Mouse (Mus musculus) CH12.LX (cell line): ENCODE results near the gene Cc2d1a. TPM values are rescaled to one million over a fixed set of nuclear protein-coding genes. Genes with fewer than 3 reads are reported as not detected.

ENCODE experiments used
- DNase-seq: peaks from one replicate; pipeline ENCODE4 v3.0.0-alpha.2; 2013; ENCODE audit errors: extremely low read depth
- H3K27ac ChIP-seq: 2 replicates; pipeline ENCODE4 v1.5.1; 2012; ENCODE audit warnings: low read depth, mild to moderate bottlenecking, control low read depth, moderate library complexity; ENCODE audit not compliant: insufficient read depth
- H3K27me3 ChIP-seq: replicated peaks from 2 replicates; pipeline ENCODE3; 2012; ENCODE audit warnings: inconsistent platforms
- H3K36me3 ChIP-seq, 2 experiments: replicated peaks in 1 of 2; 2 replicates each; pipeline versions ENCODE3 to v1.6.1; 2012; ENCODE audit warnings: inconsistent platforms in 1 of 2, low read length in 1 of 2, mild to moderate bottlenecking in 1 of 2, mixed read lengths in 1 of 2, moderate library complexity in 1 of 2; ENCODE audit not compliant: control insufficient read depth in 1 of 2, insufficient read depth in 1 of 2
- H3K4me1 ChIP-seq, 2 experiments: 2 replicates each; pipeline ENCODE4 v1.6.1; 2012; ENCODE audit warnings: inconsistent platforms in 1 of 2, moderate library complexity in 1 of 2; ENCODE audit not compliant: insufficient read depth in 2 of 2, control insufficient read depth in 1 of 2
- H3K4me2 ChIP-seq: 2 replicates; pipeline ENCODE4 v1.6.1; 2012; ENCODE audit warnings: low read depth, mild to moderate bottlenecking, control low read depth; ENCODE audit not compliant: poor library complexity, insufficient read depth, severe bottlenecking
- H3K4me3 ChIP-seq, 3 experiments: fragments of 150-350 bp in 1 of 3; sonication (generic) in 1 of 3; replicated peaks in 1 of 3; 2 replicates each; pipeline versions ENCODE3 to v1.5.1; 2011 to 2012; ENCODE audit warnings: low read depth in 2 of 3, low read length in 2 of 3, mild to moderate bottlenecking in 2 of 3, moderate library complexity in 2 of 3, control low read depth in 1 of 3, improper control_type of control experiment in 1 of 3, inconsistent platforms in 1 of 3, mixed read lengths in 1 of 3; ENCODE audit not compliant: poor library complexity in 1 of 3
- H3K79me2 ChIP-seq: replicated peaks from 2 replicates; pipeline ENCODE4 v1.6.1; 2012; ENCODE audit warnings: mild to moderate bottlenecking, moderate library complexity; ENCODE audit not compliant: control insufficient read depth, poor library complexity, insufficient read depth, severe bottlenecking; ENCODE audit errors: extremely low read depth
- H3K9ac ChIP-seq: 2 replicates; pipeline ENCODE4 v1.6.1; 2012; ENCODE audit warnings: low read depth, mild to moderate bottlenecking, control low read depth, moderate library complexity; ENCODE audit not compliant: insufficient read depth
- H3K9me3 ChIP-seq: replicated peaks from 2 replicates; pipeline ENCODE3; 2012; ENCODE audit warnings: low read length, inconsistent platforms, mixed read lengths
- BHLHE40 ChIP-seq: IDR thresholded peaks from 2 replicates; pipeline ENCODE4 v1.6.1; 2011; ENCODE audit warnings: mild to moderate bottlenecking, low read depth, low read length, improper control_type of control experiment
- CHD1 ChIP-seq: IDR thresholded peaks from 2 replicates; pipeline ENCODE4 v1.6.1; 2012; ENCODE audit warnings: low read depth, low read length, improper control_type of control experiment, inconsistent platforms
- CTCF ChIP-seq, 2 experiments: IDR thresholded peaks in 1 of 2; conservative IDR thresholded peaks in 1 of 2; 2 replicates each; pipeline ENCODE4 v1.5.1; 2011 to 2012; ENCODE audit warnings: low read depth in 2 of 2, low read length in 2 of 2, improper control_type of control experiment in 1 of 2, inconsistent platforms in 1 of 2, mild to moderate bottlenecking in 1 of 2, moderate library complexity in 1 of 2
- ELF1 ChIP-seq: IDR thresholded peaks from 2 replicates; pipeline ENCODE4 v1.6.1; 2014; ENCODE audit warnings: low read depth, mild to moderate bottlenecking, inconsistent platforms, low read length, improper control_type of control experiment
- ETS1 ChIP-seq: conservative IDR thresholded peaks from 2 replicates; pipeline ENCODE4 v1.6.1; 2012; ENCODE audit warnings: low read depth, mild to moderate bottlenecking, inconsistent platforms, low read length, improper control_type of control experiment, moderate library complexity
- GABPA ChIP-seq: IDR thresholded peaks from 2 replicates; pipeline ENCODE4 v1.6.1; 2012; ENCODE audit warnings: low read depth, low read length, improper control_type of control experiment, inconsistent platforms; ENCODE audit not compliant: insufficient replicate concordance
- HCFC1 ChIP-seq: IDR thresholded peaks from 2 replicates; pipeline ENCODE4 v1.6.1; 2012; ENCODE audit warnings: low read depth, mild to moderate bottlenecking, inconsistent platforms, low read length, improper control_type of control experiment
- IRF4 ChIP-seq: IDR thresholded peaks from 2 replicates; pipeline ENCODE4 v1.6.1; 2014; ENCODE audit warnings: low read depth, mild to moderate bottlenecking, inconsistent platforms, low read length, improper control_type of control experiment
- KAT2A ChIP-seq: IDR thresholded peaks from 2 replicates; pipeline ENCODE4 v1.6.1; 2012; ENCODE audit warnings: low read length, improper control_type of control experiment, inconsistent platforms; ENCODE audit not compliant: insufficient replicate concordance
- MAX ChIP-seq: IDR thresholded peaks from 2 replicates; pipeline ENCODE4 v1.6.1; 2011; ENCODE audit warnings: low read length, improper control_type of control experiment
- MAZ ChIP-seq: IDR thresholded peaks from 2 replicates; pipeline ENCODE4 v1.6.1; 2012; ENCODE audit warnings: low read depth, mild to moderate bottlenecking, inconsistent platforms, low read length, improper control_type of control experiment, moderate library complexity
- MEF2A ChIP-seq: IDR thresholded peaks from 2 replicates; pipeline ENCODE4 v1.6.1; 2014; ENCODE audit warnings: low read depth, mild to moderate bottlenecking, inconsistent platforms, low read length, improper control_type of control experiment, borderline replicate concordance
- MXI1 ChIP-seq: IDR thresholded peaks from 2 replicates; pipeline ENCODE4 v1.6.1; 2011; ENCODE audit warnings: mild to moderate bottlenecking, low read depth, low read length, improper control_type of control experiment
- MYC ChIP-seq: IDR thresholded peaks from 2 replicates; pipeline ENCODE4 v1.6.1; 2011; ENCODE audit warnings: low read depth, mild to moderate bottlenecking, improper control_type of control experiment, low read length
- NELFE ChIP-seq: IDR thresholded peaks from 2 replicates; pipeline ENCODE4 v1.6.1; 2011; ENCODE audit warnings: low read depth, low read length, improper control_type of control experiment
- POLR2AphosphoS2 ChIP-seq: IDR thresholded peaks from 2 replicates; pipeline ENCODE4 v1.6.1; 2011; ENCODE audit warnings: low read depth, low read length, improper control_type of control experiment
- RAD21 ChIP-seq: IDR thresholded peaks from 2 replicates; pipeline ENCODE4 v1.6.1; 2011; ENCODE audit warnings: low read depth, mild to moderate bottlenecking, low read length, improper control_type of control experiment, moderate library complexity
- SIN3A ChIP-seq: IDR thresholded peaks from 2 replicates; pipeline ENCODE4 v1.6.1; 2012; ENCODE audit warnings: low read length, improper control_type of control experiment, inconsistent platforms
- TBP ChIP-seq: conservative IDR thresholded peaks from 2 replicates; pipeline ENCODE4 v1.6.1; 2011; ENCODE audit warnings: low read depth, low read length, improper control_type of control experiment
- UBTF ChIP-seq: IDR thresholded peaks from 2 replicates; pipeline ENCODE4 v1.6.1; 2012; ENCODE audit warnings: low read depth, mild to moderate bottlenecking, inconsistent platforms, low read length, improper control_type of control experiment, moderate library complexity
- USF1 ChIP-seq: IDR thresholded peaks from 2 replicates; pipeline ENCODE4 v1.6.1; 2014; ENCODE audit warnings: low read depth, mild to moderate bottlenecking, inconsistent platforms, low read length, improper control_type of control experiment
- USF2 ChIP-seq: conservative IDR thresholded peaks from 2 replicates; pipeline ENCODE4 v1.6.1; 2011; ENCODE audit warnings: low read depth, low read length, improper control_type of control experiment
- ZNF384 ChIP-seq: IDR thresholded peaks from 2 replicates; pipeline ENCODE4 v1.6.1; 2012; ENCODE audit warnings: low read depth, low read length, improper control_type of control experiment, inconsistent platforms
- dilution Hi-C: fragments of 300-500 bp; cut with MboI; formaldehyde crosslinking; loops from 2 replicates; pipeline ENCODE4 v1.14.3; 2020; ENCODE audit warnings: low sequenced_read_pairs; ENCODE audit not compliant: extremely low pct_unique_long_range_greater_than_20kb, extremely low pct_ligation_motif_present
- in situ Hi-C: fragments of 300-500 bp; cut with MboI; formaldehyde crosslinking; loops from 3 replicates; pipeline ENCODE4 v1.14.3; 2019; ENCODE audit warnings: low sequenced_read_pairs, low pct_ligation_motif_present, low pct_unique_long_range_greater_than_20kb, mixed read lengths
- polyA plus RNA-seq: library from polyadenylated mRNA; unstranded; fragments of >175 nt; gene quantifications from 2 replicates; pipeline ENCODE4 v1.2.1, GENCODE M21; 2012; ENCODE audit warnings: low read depth; ENCODE audit not compliant: insufficient read length
- total RNA-seq, 2 experiments: library from RNA; depleted of rRNA; stranded (reverse); fragments of 300-350 nt in 1 of 2; fragments of >200 nt in 1 of 2; gene quantifications; 2 replicates each; pipeline ENCODE4 v1.2.3; 2012 to 2014

Cc2d1a gene
- total and polyA plus RNA-seq, 3 experiments, result 2.8 to 11.4 (median 7.8) TPM

GRCm38 (mm10) chr8:84197141-84197921 is 49.6 kb upstream of the Cc2d1a start:
- in situ Hi-C loops, result no loop called here
- peaks cover 2% of the 10 kb centered on the region for H3K27me3 ChIP-seq
- peak overlapping the region; percentile 41 for H3K9ac ChIP-seq
- TF ChIP-seq SIN3A (peak; percentile 29; the same call in 1 of the 2 replicates), ETS1 (no peak; the same call in 1 of the 2 replicates), TBP (0 out of 2 replicates have a peak, but pooled peaks have one; percentile 16), NELFE (0 out of 2 replicates have a peak, but pooled peaks have one; percentile 38), USF2 (no peak), ELF1 (peak; percentile 65; the same call in 1 of the 2 replicates), MEF2A (peak; percentile 35), MXI1 (peak; percentile 89), IRF4 (peak; percentile 28; the same call in 1 of the 2 replicates), MAZ (peak; percentile 89), HCFC1 (peak; percentile 39), ZNF384 (no peak), GABPA (no peak), BHLHE40 (peak; percentile 55; the same call in 1 of the 2 replicates), UBTF (0 out of 2 replicates have a peak, but pooled peaks have one; percentile 74)
- dilution Hi-C loops, result no loop called here
- H3K4me3 ChIP-seq, result peak overlapping the region; percentile 57 to 59 (median 59)
- DNase-seq, result peak; percentile 48
- H3K79me2 ChIP-seq, result peaks cover 12% of the 10 kb centered on the region
- peak overlapping the region; percentile 84 for H3K4me2 ChIP-seq
- peak overlapping the region; percentile 85 for H3K27ac ChIP-seq
- peaks cover 0 to 3% of the 10 kb centered on the region in 2 experiments for H3K36me3 ChIP-seq
- H3K4me1 ChIP-seq, result peaks cover 16 to 42% of the 10 kb centered on the region in 2 experiments
- no peaks in the 10 kb centered on the region for H3K9me3 ChIP-seq

- H3K4me3 ChIP-seq, result no peak overlapping the region
- no peaks in the 10 kb centered on the region for H3K9me3 ChIP-seq
- peaks cover 4% of the 10 kb centered on the region for H3K27me3 ChIP-seq
- H3K27ac ChIP-seq, result no peak overlapping the region
- peaks cover 6 to 31% of the 10 kb centered on the region in 2 experiments for H3K4me1 ChIP-seq
- no peak for TF ChIP-seq NELFE
- no peak for TF ChIP-seq MXI1
- TF ChIP-seq ELF1, result no peak
- no peak for TF ChIP-seq KAT2A
- TF ChIP-seq RAD21, result no peak
- TF ChIP-seq USF1, result no peak
- TF ChIP-seq CHD1, result no peak
- no peak for TF ChIP-seq CTCF (conservative IDR thresholded peaks at IDR 0.05 in 1 of 2, IDR thresholded peaks at IDR 0.05 in 1 of 2; ENCODE audit: low read depth in 2 of 2, low read length in 2 of 2)
- TF ChIP-seq MYC, result no peak
- no peak for TF ChIP-seq MAX
- TF ChIP-seq POLR2AphosphoS2, result no peak
- TF ChIP-seq MEF2A, result no peak
- no peak overlapping the region for H3K4me2 ChIP-seq
- in situ Hi-C loops, result no loop called here
- dilution Hi-C loops, result no loop called here
- H3K36me3 ChIP-seq, result no peaks in the 10 kb centered on the region
- H3K9ac ChIP-seq, result no peak overlapping the region
- H3K79me2 ChIP-seq, result no peaks in the 10 kb centered on the region
- no peak for DNase-seq
Measured at GRCm38 (mm10) chr8:84194224-84194743, 46.5 kb upstream of the Cc2d1a start.
